Mouse (Mus musculus) forebrain, embryonic 16.5 days (tissue): ENCODE results near the gene Anln. TPM values are rescaled to one million over a fixed set of nuclear protein-coding genes. Genes with fewer than 3 reads are reported as not detected.

Source experiments
- ATAC-seq: fragments of 200-750 bp; cut with Nextera tagmentation; 2 replicates; pipeline ENCODE4 v1.8.0; 2017; ENCODE audit warnings: mild to moderate bottlenecking, moderate library complexity
- H3K27ac ChIP-seq: fragments of 300-500 bp; sonication (generic); 2 replicates; pipeline ENCODE4 v1.5.1; 2014; ENCODE audit warnings: low read length, control low read depth
- H3K27me3 ChIP-seq: fragments of 300-500 bp; sonication (generic); replicated peaks from 2 replicates; pipeline ENCODE4 v1.6.1; 2014; ENCODE audit warnings: low read length; ENCODE audit not compliant: control insufficient read depth, insufficient read depth
- H3K36me3 ChIP-seq: fragments of 300-500 bp; sonication (generic); 2 replicates; pipeline ENCODE4 v1.6.1; 2014; ENCODE audit not compliant: control insufficient read depth, insufficient read depth
- H3K4me1 ChIP-seq: fragments of 300-500 bp; sonication (generic); replicated peaks from 2 replicates; pipeline ENCODE4 v1.6.1; 2014; ENCODE audit warnings: low read length; ENCODE audit not compliant: control insufficient read depth, insufficient read depth
- H3K4me2 ChIP-seq: fragments of 300-500 bp; sonication (generic); 2 replicates; pipeline ENCODE4 v1.6.1; 2014; ENCODE audit warnings: mild to moderate bottlenecking, low read length, control low read depth
- H3K4me3 ChIP-seq: fragments of 300-500 bp; sonication (generic); replicated peaks from 2 replicates; pipeline ENCODE4 v1.5.1; 2014; ENCODE audit warnings: mild to moderate bottlenecking, low read length, control low read depth
- H3K9ac ChIP-seq: fragments of 300-500 bp; sonication (generic); replicated peaks from 2 replicates; pipeline ENCODE4 v1.6.1; 2014; ENCODE audit warnings: low read depth, low read length, control low read depth
- H3K9me3 ChIP-seq: fragments of 300-500 bp; sonication (generic); 2 replicates; pipeline ENCODE4 v1.6.1; 2016; ENCODE audit warnings: low read length; ENCODE audit not compliant: control insufficient read depth
- WGBS: fragments of 180-500 bp; shearing (Covaris S2); extraction: QIAGEN DNeasy Blood & Tissue Kit; methylation state at CpG from one replicate; pipeline ENCODE4 v1.1.7; 2014; 5-methylcytosine and 5-hydroxymethylcytosine counted together
- polyA plus RNA-seq: library from polyadenylated mRNA; unstranded; fragments of >200 nt; fragmentation: Nextera tagmentation; extraction: Ambion mirVana; gene quantifications from 2 replicates; pipeline ENCODE4 v1.2.1, GENCODE M21; 2015

Anln gene
- polyA plus RNA-seq = 10.6 and 14.3 TPM in 2 replicates

- H3K27ac ChIP-seq = peak within 1 kb of the TSS; percentile 72
- WGBS = 0% methylated on average over 41 of the region's 44 CpGs
- peak within 1 kb of the TSS; percentile 90 for H3K9ac ChIP-seq
- peak within 1 kb of the TSS; percentile 83 for H3K4me3 ChIP-seq
- peak; percentile 95 for ATAC-seq
- H3K4me1 ChIP-seq = peaks cover 11% of the 10 kb centered on the region
- no peaks in the 10 kb centered on the region for H3K36me3 ChIP-seq
- H3K9me3 ChIP-seq = no peaks in the 10 kb centered on the region
- H3K4me2 ChIP-seq = peak within 1 kb of the TSS; percentile 88
- H3K27me3 ChIP-seq = no peaks in the 10 kb centered on the region
Observed at GRCm38 (mm10) chr9:22389021-22389476, at the start of gene Anln. Gene Anln, minus strand, starts transcription at chr9:22389188.

DNA sequence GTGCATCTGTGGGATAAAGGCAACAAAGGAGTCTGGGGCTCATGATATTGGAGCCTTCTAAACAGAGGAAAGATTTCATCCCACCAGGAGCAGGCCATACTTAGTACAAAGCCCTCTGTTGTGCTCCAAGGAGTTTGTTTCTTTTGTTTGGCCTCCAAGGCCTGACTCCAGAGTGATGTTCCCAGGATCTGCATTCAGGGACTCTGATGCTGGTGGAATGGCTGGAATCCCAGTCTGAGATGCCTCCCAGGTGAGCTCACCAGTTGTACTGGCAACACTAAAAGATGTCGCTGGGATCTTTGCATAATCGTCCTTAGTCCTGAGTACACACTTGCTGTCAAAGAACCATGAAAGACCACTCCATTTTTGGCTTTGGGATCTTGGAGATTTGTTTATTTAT, 45.1 kb upstream of the Anln start:
- H3K36me3 ChIP-seq = no peaks in the 10 kb centered on the region
- no peaks in the 10 kb centered on the region for H3K9me3 ChIP-seq
- WGBS = 98% methylated on average over 2 of the region's 2 CpGs
- peaks cover 4% of the 10 kb centered on the region for H3K4me1 ChIP-seq
- H3K27me3 ChIP-seq = no peaks in the 10 kb centered on the region
- H3K27ac ChIP-seq = no peak overlapping the region
- ATAC-seq = no peak
- no peak overlapping the region for H3K4me3 ChIP-seq
- H3K4me2 ChIP-seq = no peak overlapping the region
- H3K9ac ChIP-seq = no peak overlapping the region

GRCm38 (mm10) chr9:22433221-22433620, 44.2 kb upstream of the Anln start:
- no peak overlapping the region for H3K4me3 ChIP-seq
- H3K27ac ChIP-seq = no peak overlapping the region
- no peak for ATAC-seq
- H3K9ac ChIP-seq = no peak overlapping the region
- H3K36me3 ChIP-seq = no peaks in the 10 kb centered on the region
- no peaks in the 10 kb centered on the region for H3K9me3 ChIP-seq
- H3K4me1 ChIP-seq = peaks cover 7% of the 10 kb centered on the region
- H3K27me3 ChIP-seq = no peaks in the 10 kb centered on the region
- no peak overlapping the region for H3K4me2 ChIP-seq
- WGBS = 83% methylated on average over 2 of the region's 2 CpGs

GRCm38 (mm10) chr9:22430315-22430840, 41.4 kb upstream of the Anln start:
- Histone ChIP-seq H3K27me3 (no peaks in the 10 kb centered on the region), H3K9me3 (no peaks in the 10 kb centered on the region), H3K4me1 (peaks cover 7% of the 10 kb centered on the region), H3K4me2 (no peak overlapping the region), H3K9ac (no peak overlapping the region), H3K36me3 (no peaks in the 10 kb centered on the region), H3K27ac (no peak overlapping the region), H3K4me3 (no peak overlapping the region)
- no peak for ATAC-seq
- WGBS = 34% methylated on average over 5 of the region's 5 CpGs

DNA sequence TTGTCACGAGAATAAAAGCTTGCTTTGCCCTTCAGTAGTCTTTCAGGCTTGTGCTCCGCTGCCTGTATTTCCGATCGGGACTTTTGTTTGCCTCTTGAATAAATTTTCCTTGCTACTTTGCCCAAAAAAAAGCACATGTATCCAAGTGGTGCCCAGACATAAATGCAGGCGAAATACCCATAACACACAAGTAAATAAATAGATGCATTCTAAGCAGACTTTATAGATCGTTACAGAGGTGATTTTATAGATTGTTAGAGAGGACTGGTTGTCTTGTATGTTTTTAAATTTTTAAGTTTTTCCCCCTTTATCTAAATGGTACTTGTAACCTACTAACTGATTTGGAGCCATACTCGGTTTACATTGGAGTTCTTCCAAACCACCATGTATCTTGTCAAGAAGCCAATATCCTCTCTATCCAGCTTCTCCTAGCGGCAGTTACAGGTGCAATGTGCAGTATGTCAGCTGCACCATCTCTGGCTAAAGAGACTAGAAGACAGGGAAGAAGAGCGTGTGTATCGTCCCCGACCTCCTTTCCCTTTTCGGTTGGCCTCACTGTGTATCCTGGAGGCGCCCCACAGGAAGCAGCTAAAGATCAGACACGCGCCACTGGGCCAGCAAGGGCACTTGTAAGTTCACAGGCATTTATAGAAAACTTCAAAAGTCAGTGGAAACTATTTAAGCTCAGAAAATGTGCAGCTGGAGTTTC, 40.7 kb upstream of the Anln start:
- H3K9me3 ChIP-seq = no peaks in the 10 kb centered on the region
- no peak for ATAC-seq
- H3K27ac ChIP-seq = no peak overlapping the region
- peaks cover 7% of the 10 kb centered on the region for H3K4me1 ChIP-seq
- 23% methylated on average over 15 of the region's 15 CpGs for WGBS
- H3K4me3 ChIP-seq = no peak overlapping the region
- H3K36me3 ChIP-seq = no peaks in the 10 kb centered on the region
- no peaks in the 10 kb centered on the region for H3K27me3 ChIP-seq
- no peak overlapping the region for H3K9ac ChIP-seq
- H3K4me2 ChIP-seq = peak overlapping the region; percentile 21

DNA sequence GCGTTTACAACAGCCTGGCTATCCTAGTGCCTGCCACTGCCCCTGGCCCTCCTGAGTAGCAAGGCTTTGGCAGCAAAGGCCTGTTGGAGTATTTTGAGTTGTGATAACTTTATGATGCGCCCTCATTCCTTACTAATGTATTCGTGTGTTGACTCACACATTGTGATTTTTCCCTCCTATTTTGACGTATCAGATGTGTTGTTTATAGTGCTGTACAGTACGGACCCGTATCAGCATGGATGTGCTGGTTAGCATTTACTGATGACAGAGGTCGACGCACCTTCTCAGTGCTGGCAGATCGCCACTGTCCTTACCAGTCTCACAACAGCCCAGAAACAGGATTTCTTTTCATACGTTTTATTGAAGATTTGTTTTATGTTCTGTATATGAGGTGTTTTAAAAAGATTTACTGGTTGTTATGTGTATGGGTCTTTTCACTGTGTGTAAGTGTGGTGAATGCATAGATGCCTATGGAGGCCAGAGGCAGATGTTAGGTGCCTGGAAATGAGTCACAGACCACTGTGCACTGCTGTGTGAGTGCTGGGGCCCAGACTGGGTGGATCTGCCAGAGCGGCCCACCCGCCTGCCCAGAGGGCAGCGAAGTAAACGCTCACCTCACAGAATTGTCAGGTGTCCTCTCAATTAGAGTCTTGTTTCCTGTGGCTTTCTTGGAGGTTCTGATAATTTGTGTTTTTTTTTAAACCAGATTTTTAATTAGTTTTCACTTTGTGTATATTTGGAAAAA, 39.9 kb upstream of the Anln start:
- Histone ChIP-seq H3K9ac (no peak overlapping the region), H3K27ac (no peak overlapping the region), H3K9me3 (no peaks in the 10 kb centered on the region), H3K4me1 (peaks cover 7% of the 10 kb centered on the region), H3K4me2 (no peak overlapping the region), H3K36me3 (no peaks in the 10 kb centered on the region), H3K4me3 (no peak overlapping the region), H3K27me3 (no peaks in the 10 kb centered on the region)
- 73% methylated on average over 14 of the region's 14 CpGs for WGBS
- ATAC-seq = no peak

- Histone ChIP-seq H3K4me3 (no peak overlapping the region), H3K9ac (no peak overlapping the region), H3K9me3 (no peaks in the 10 kb centered on the region), H3K27me3 (no peaks in the 10 kb centered on the region), H3K4me2 (no peak overlapping the region), H3K27ac (no peak overlapping the region), H3K36me3 (no peaks in the 10 kb centered on the region), H3K4me1 (peaks cover 7% of the 10 kb centered on the region)
- no peak for ATAC-seq
- WGBS = 49% methylated on average over 4 of the region's 4 CpGs
Observed at GRCm38 (mm10) chr9:22428028-22428665, 39.2 kb upstream of the Anln start.

DNA sequence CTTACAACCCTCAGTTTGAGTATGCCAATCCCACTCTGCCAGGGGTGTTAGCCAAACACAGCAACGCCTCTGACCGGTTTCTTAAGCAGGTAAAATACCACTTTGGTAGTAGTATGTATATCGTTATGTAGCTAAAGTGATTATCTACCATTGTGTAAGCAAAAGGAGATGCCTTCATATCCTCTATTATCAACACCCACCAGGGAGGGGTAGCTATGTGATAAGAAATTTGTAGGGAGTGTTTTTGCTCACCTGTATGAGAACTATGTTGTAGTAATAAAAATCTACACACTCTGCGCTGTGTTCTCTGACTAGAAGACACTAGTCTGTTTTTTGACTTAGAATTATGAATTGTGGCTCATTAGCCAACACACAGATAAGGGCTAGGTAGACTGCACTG, 35.7 kb upstream of the Anln start:
- no peak overlapping the region for H3K4me2 ChIP-seq
- no peak overlapping the region for H3K9ac ChIP-seq
- WGBS = 94% methylated on average over 4 of the region's 4 CpGs
- H3K9me3 ChIP-seq = no peaks in the 10 kb centered on the region
- no peak for ATAC-seq
- H3K4me3 ChIP-seq = no peak overlapping the region
- no peaks in the 10 kb centered on the region for H3K27me3 ChIP-seq
- peaks cover 4% of the 10 kb centered on the region for H3K4me1 ChIP-seq
- no peak overlapping the region for H3K27ac ChIP-seq
- no peaks in the 10 kb centered on the region for H3K36me3 ChIP-seq

GRCm38 (mm10) chr9:22424196-22424595, 35.2 kb upstream of the Anln start:
- Histone ChIP-seq H3K9ac (no peak overlapping the region), H3K27ac (no peak overlapping the region), H3K36me3 (no peaks in the 10 kb centered on the region), H3K4me1 (peaks cover 3% of the 10 kb centered on the region; the same call in 1 of the 2 replicates), H3K27me3 (no peaks in the 10 kb centered on the region), H3K9me3 (no peaks in the 10 kb centered on the region), H3K4me3 (no peak overlapping the region), H3K4me2 (no peak overlapping the region)
- no peak for ATAC-seq
- WGBS = 83% methylated on average over 10 of the region's 10 CpGs
